Mouse (Mus musculus) cortical plate, adult 2 months (tissue): ENCODE measurements at regions not wholly inside any gene's neighbourhood (a gene's known extent, or its start where the extent isn't known, plus 50 kb on each side); places are given as distances from the start of the nearest gene placed in this dataset.

ENCODE experiments used
- CTCF ChIP-seq: fragments of 200-500 bp; IDR thresholded peaks from 2 replicates; pipeline ENCODE4 v1.5.1; 2011; ENCODE audit warnings: mild to moderate bottlenecking, control low read depth, low read length; ENCODE audit not compliant: insufficient read depth; ENCODE audit errors: extremely low read depth
- POLR2A ChIP-seq: fragments of 200-500 bp; IDR thresholded peaks from 2 replicates; pipeline ENCODE4 v1.6.1; 2011; ENCODE audit warnings: mild to moderate bottlenecking, low read length, control low read depth; ENCODE audit not compliant: insufficient read depth; ENCODE audit errors: extremely low read depth

GRCm38 (mm10) chr12:58581811-58582572 lies 312.9 kb upstream of the Clec14a start:
- TF ChIP-seq CTCF (no peak), POLR2A (no peak)
